Mouse (Mus musculus): ENCODE measurements around the gene Rab36. TPM values are rescaled to one million over a fixed set of nuclear protein-coding genes. Genes with fewer than 3 reads are reported as not detected.
A peak's percentile ranks its signal among the peaks of the same experiment; 100 is the strongest.

Rab36 gene
- polyA plus RNA-seq, 1 experiment from 2014 or later, result 12.7 TPM

DNA sequence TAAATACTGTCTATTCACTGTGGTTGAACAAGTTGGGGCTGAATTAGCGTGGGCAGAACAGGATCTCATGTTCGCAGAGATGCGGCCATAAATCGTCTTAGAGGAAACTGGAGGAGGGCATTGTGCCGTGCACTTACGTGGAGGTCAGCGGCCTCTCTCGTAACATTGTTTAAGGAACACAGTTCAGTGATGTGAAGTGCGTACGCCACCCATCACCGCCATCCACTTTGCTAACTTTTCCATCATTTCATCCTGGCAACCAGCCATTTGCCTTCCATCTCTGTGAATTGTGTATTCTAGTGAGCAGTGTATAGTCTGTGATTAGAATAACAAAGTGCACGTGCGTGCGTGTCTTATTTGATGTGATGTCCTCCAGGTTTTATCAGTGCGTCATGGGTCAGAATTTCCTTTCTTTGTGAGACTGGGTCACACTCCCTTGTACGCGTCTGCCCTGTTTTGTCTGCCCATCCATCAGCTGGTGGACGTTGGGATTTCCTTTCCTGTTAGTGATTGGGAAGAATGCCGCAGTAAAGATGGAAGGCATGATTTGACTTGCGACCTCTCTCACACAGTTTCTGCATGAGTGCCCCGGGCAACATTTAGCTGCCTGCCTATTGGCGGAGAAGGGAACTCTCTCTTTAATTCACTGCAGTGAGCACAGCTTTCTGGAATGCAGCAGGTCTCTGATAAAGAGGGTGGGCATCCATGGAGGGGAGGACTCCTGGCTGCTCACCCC, 56.6 kb downstream of the Rab36 start:
- no peaks in the 10 kb centered on the region for H3K9me3 ChIP-seq
- 76% methylated on average over 22 of the region's 22 CpGs for WGBS

DNA sequence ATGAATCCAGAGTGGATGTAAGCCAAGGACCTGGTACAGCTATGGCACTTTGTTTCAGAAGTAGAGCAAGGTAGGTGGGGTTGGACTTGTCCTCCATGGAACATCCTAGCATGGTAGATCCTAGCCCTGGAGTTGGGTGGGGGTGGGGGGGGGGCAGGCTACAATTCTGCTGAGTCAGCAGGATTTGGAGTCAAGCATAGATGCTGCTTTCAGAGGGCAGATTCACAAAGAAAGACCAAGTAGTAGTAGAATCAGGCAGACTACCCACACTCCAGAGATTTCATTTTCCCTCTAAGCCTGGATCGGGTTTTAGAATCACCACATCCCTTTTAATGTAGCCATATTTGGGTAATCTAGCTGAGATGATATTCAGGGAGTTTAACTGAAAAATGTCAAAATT, 57.5 kb downstream of the Rab36 start:
- Histone ChIP-seq H3K4me3 (no peak overlapping the region), H3K4me1 (peaks cover 43% of the 10 kb centered on the region), H3K27me3 (ENCODE audit: poor library complexity, severe bottlenecking) (peaks cover 28% of the 10 kb centered on the region), H3K27ac (no peak overlapping the region), H3K9me3 (no peaks in the 10 kb centered on the region), H3K36me3 (replicated peaks) (no peaks in the 10 kb centered on the region)
- 88% methylated on average over 1 of the region's 1 CpGs for WGBS
- no peak for DNase-seq (ENCODE audit: extremely low spot score, low spot score)

More for the DNA sequence above, 56.6 kb downstream of the Rab36 start:
- no peak overlapping the region for H3K27ac ChIP-seq
- no peak for DNase-seq (ENCODE audit: extremely low spot score, low spot score)
- peaks cover 34% of the 10 kb centered on the region for H3K4me1 ChIP-seq
- peaks cover 23% of the 10 kb centered on the region for H3K27me3 ChIP-seq (ENCODE audit: poor library complexity, severe bottlenecking)
- no peak overlapping the region for H3K4me3 ChIP-seq
- H3K36me3 ChIP-seq (replicated peaks), result no peaks in the 10 kb centered on the region

DNA sequence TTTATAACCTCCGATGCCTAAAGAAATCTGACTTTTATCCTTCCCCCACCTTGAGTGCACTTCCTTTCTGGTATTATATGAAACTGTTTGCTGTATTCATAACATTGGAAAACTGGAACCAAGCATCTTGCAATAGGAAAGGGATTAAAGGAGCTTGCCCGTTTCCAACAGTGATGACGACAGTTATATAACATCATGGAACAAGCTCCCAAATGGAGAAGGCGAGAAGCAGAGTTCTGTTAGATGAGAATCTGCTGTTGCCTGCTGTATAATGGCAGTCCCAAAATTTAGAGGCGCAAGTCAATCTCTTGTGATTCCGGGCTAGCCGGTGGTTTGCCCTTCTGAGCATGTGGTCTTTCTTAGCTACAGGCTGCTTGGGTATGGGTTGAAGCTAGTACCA, 58.4 kb downstream of the Rab36 start:
- no peak for DNase-seq (ENCODE audit: extremely low spot score, low spot score)
- no peaks in the 10 kb centered on the region for H3K9me3 ChIP-seq
- peaks cover 36% of the 10 kb centered on the region for H3K27me3 ChIP-seq (ENCODE audit: poor library complexity, severe bottlenecking)
- no peak overlapping the region for H3K4me3 ChIP-seq
- 97% methylated on average over 7 of the region's 7 CpGs for WGBS
- 0 out of 2 replicates have a peak, but pooled peaks cover 4% of the 10 kb centered on the region for H3K36me3 ChIP-seq (replicated peaks)
- peaks cover 45% of the 10 kb centered on the region for H3K4me1 ChIP-seq
- no peak overlapping the region for H3K27ac ChIP-seq

DNA sequence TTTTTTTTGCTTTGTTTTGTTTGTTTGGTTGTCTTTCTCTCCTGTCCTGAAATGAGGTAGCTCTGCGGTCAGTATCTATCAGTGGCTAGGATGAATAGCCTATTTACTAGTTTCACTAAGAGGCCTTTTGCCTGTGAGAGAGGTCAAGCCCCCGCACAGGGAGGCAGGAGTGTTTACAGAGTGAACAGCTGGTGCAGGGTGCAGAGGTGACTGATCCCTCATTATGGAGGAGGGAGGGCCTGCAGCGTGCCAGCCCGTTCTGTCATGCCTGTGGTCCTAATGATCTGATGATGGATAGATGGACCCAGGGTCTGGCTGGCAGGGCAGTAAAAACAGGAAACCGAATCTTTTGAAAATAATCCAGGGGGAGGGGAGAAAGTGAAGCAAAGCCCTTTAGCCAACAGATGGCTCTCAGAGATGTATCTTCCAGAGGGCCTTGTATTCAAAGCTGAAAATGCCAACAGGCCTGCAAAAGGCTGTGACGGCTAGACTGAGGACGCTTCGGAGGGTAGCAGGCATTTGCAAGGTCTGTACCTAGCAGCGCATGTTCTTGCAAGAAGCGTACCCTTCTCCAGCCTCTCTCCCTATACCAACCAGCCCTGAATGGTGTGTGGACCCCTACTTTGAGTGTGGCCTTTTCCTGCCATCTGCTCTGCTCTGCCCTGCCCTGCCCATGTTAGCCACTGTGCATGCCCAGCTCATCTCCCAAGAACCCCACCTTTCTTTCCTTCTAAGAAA, 61.8 kb downstream of the Rab36 start:
- no peak overlapping the region for H3K4me3 ChIP-seq
- peaks cover 53% of the 10 kb centered on the region for H3K27me3 ChIP-seq (ENCODE audit: poor library complexity, severe bottlenecking)
- 0 out of 2 replicates have a peak, but pooled peaks cover 4% of the 10 kb centered on the region for H3K36me3 ChIP-seq (replicated peaks)
- peaks cover 50% of the 10 kb centered on the region for H3K4me1 ChIP-seq
- WGBS, result 39% methylated on average over 10 of the region's 10 CpGs
- peak; percentile 47 for DNase-seq (ENCODE audit: extremely low spot score, low spot score)
- H3K27ac ChIP-seq, result no peak overlapping the region
- H3K9me3 ChIP-seq, result no peaks in the 10 kb centered on the region

DNA sequence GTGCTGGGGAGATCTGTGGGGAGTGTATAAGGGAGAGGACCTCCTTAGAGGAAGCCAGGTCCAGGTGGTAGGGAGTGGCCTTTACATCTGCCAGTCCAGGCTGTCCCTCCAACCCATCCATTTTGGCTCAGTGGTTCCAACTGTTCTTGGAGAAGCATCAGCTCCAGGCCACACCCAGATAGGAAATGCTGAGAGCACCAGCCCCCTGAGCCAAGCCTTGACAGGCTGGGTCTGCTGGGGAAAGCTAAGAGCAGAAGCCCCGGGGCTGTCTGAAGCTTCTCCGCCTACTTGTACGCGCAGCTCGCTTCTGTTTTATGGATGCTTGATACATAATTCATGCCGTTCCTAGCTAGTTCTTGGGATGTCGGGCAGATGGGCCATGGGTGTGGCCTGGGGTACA, 63.4 kb downstream of the Rab36 start:
- WGBS, result 89% methylated on average over 7 of the region's 7 CpGs
- no peak overlapping the region for H3K27ac ChIP-seq
- H3K4me1 ChIP-seq, result peaks cover 61% of the 10 kb centered on the region
- H3K36me3 ChIP-seq (replicated peaks), result 0 out of 2 replicates have a peak, but pooled peaks cover 4% of the 10 kb centered on the region
- H3K4me3 ChIP-seq, result no peak overlapping the region
- no peaks in the 10 kb centered on the region for H3K9me3 ChIP-seq
- no peak for DNase-seq (ENCODE audit: extremely low spot score, low spot score)
- peaks cover 50% of the 10 kb centered on the region for H3K27me3 ChIP-seq (ENCODE audit: poor library complexity, severe bottlenecking)

DNA sequence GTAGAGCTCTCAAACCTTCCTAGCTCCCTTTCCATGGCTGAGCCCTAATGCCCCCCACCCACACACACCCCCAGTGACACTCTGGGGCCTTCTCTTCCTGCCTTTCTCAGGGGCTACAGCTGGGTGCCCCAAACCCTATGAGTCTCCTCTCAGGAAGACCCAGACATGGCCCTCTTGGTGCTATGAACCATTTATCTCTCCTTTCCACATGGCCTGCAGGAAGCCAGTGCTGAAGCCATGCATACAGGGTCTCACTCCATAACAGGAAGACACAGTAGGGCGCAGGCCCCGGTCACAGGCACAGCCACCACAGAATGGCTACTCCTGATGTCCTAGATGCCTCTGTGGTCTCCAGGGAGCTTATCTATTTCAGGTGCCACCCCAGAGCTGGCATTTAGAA, 66.6 kb downstream of the Rab36 start:
- H3K36me3 ChIP-seq (replicated peaks), result 0 out of 2 replicates have a peak, but pooled peaks cover 4% of the 10 kb centered on the region
- 92% methylated on average over 2 of the region's 2 CpGs for WGBS

More for the DNA sequence above, 66.6 kb downstream of the Rab36 start:
- Histone ChIP-seq H3K4me1 (peaks cover 53% of the 10 kb centered on the region), H3K4me3 (no peak overlapping the region), H3K27ac (0 out of 2 replicates have a peak overlapping the region, but pooled peaks have one; percentile 30), H3K27me3 (ENCODE audit: poor library complexity, severe bottlenecking) (peaks cover 30% of the 10 kb centered on the region), H3K9me3 (no peaks in the 10 kb centered on the region)
- DNase-seq (ENCODE audit: extremely low spot score, low spot score), result no peak

Other genes with a start within 250 kb of the Rab36 start
- gene Gnaz, start 69.9 kb upstream of the Rab36 start, polyA plus RNA-seq (2016; fragmentation: Nextera tagmentation; extraction: Ambion mirVana), result 5.2 and 5.9 TPM in 2 replicates
- not detected in 2 replicates for gene Rsph14, start 4.5 kb upstream of the Rab36 start, polyA plus RNA-seq (2016; fragmentation: Nextera tagmentation; extraction: Ambion mirVana)
- 6.2 and 7.3 TPM in 2 replicates for gene Bcr, start 23.5 kb downstream of the Rab36 start, polyA plus RNA-seq (2016; fragmentation: Nextera tagmentation; extraction: Ambion mirVana)
- 34.2 and 36.5 TPM in 2 replicates for gene Specc1l, start 175.0 kb downstream of the Rab36 start, polyA plus RNA-seq (2016; fragmentation: Nextera tagmentation; extraction: Ambion mirVana)

All from forebrain, embryonic 10.5 days (tissue).